Mouse (Mus musculus) CH12.LX (cell line): ENCODE results near the gene Fchsd2. TPM values are rescaled to one million over a fixed set of nuclear protein-coding genes. Genes with fewer than 3 reads are reported as not detected.

ENCODE experiments used
- DNase-seq: peaks from one replicate; pipeline ENCODE4 v3.0.0-alpha.2; 2013; ENCODE audit errors: extremely low read depth
- H3K27ac ChIP-seq: 2 replicates; pipeline ENCODE4 v1.5.1; 2012; ENCODE audit warnings: low read depth, mild to moderate bottlenecking, control low read depth, moderate library complexity; ENCODE audit not compliant: insufficient read depth
- H3K27me3 ChIP-seq: replicated peaks from 2 replicates; pipeline ENCODE3; 2012; ENCODE audit warnings: inconsistent platforms
- H3K36me3 ChIP-seq, 2 experiments: replicated peaks in 1 of 2; 2 replicates each; pipeline versions ENCODE3 to v1.6.1; 2012; ENCODE audit warnings: inconsistent platforms in 1 of 2, low read length in 1 of 2, mild to moderate bottlenecking in 1 of 2, mixed read lengths in 1 of 2, moderate library complexity in 1 of 2; ENCODE audit not compliant: control insufficient read depth in 1 of 2, insufficient read depth in 1 of 2
- H3K4me1 ChIP-seq, 2 experiments: 2 replicates each; pipeline ENCODE4 v1.6.1; 2012; ENCODE audit warnings: inconsistent platforms in 1 of 2, moderate library complexity in 1 of 2; ENCODE audit not compliant: insufficient read depth in 2 of 2, control insufficient read depth in 1 of 2
- H3K4me2 ChIP-seq: 2 replicates; pipeline ENCODE4 v1.6.1; 2012; ENCODE audit warnings: low read depth, mild to moderate bottlenecking, control low read depth; ENCODE audit not compliant: poor library complexity, insufficient read depth, severe bottlenecking
- H3K4me3 ChIP-seq, 3 experiments: fragments of 150-350 bp in 1 of 3; sonication (generic) in 1 of 3; replicated peaks in 1 of 3; 2 replicates each; pipeline versions ENCODE3 to v1.5.1; 2011 to 2012; ENCODE audit warnings: low read depth in 2 of 3, low read length in 2 of 3, mild to moderate bottlenecking in 2 of 3, moderate library complexity in 2 of 3, control low read depth in 1 of 3, improper control_type of control experiment in 1 of 3, inconsistent platforms in 1 of 3, mixed read lengths in 1 of 3; ENCODE audit not compliant: poor library complexity in 1 of 3
- H3K79me2 ChIP-seq: replicated peaks from 2 replicates; pipeline ENCODE4 v1.6.1; 2012; ENCODE audit warnings: mild to moderate bottlenecking, moderate library complexity; ENCODE audit not compliant: control insufficient read depth, poor library complexity, insufficient read depth, severe bottlenecking; ENCODE audit errors: extremely low read depth
- H3K9ac ChIP-seq: 2 replicates; pipeline ENCODE4 v1.6.1; 2012; ENCODE audit warnings: low read depth, mild to moderate bottlenecking, control low read depth, moderate library complexity; ENCODE audit not compliant: insufficient read depth
- H3K9me3 ChIP-seq: replicated peaks from 2 replicates; pipeline ENCODE3; 2012; ENCODE audit warnings: low read length, inconsistent platforms, mixed read lengths
- CHD1 ChIP-seq: IDR thresholded peaks from 2 replicates; pipeline ENCODE4 v1.6.1; 2012; ENCODE audit warnings: low read depth, low read length, improper control_type of control experiment, inconsistent platforms
- CHD2 ChIP-seq: IDR thresholded peaks from 2 replicates; pipeline ENCODE4 v1.6.1; 2011; ENCODE audit warnings: low read length, improper control_type of control experiment
- CTCF ChIP-seq, 2 experiments: IDR thresholded peaks in 1 of 2; conservative IDR thresholded peaks in 1 of 2; 2 replicates each; pipeline ENCODE4 v1.5.1; 2011 to 2012; ENCODE audit warnings: low read depth in 2 of 2, low read length in 2 of 2, improper control_type of control experiment in 1 of 2, inconsistent platforms in 1 of 2, mild to moderate bottlenecking in 1 of 2, moderate library complexity in 1 of 2
- E2F4 ChIP-seq: IDR thresholded peaks from 2 replicates; pipeline ENCODE4 v1.6.1; 2011; ENCODE audit warnings: low read depth, low read length, improper control_type of control experiment; ENCODE audit not compliant: insufficient replicate concordance
- ELF1 ChIP-seq: IDR thresholded peaks from 2 replicates; pipeline ENCODE4 v1.6.1; 2014; ENCODE audit warnings: low read depth, mild to moderate bottlenecking, inconsistent platforms, low read length, improper control_type of control experiment
- ETS1 ChIP-seq: conservative IDR thresholded peaks from 2 replicates; pipeline ENCODE4 v1.6.1; 2012; ENCODE audit warnings: low read depth, mild to moderate bottlenecking, inconsistent platforms, low read length, improper control_type of control experiment, moderate library complexity
- HCFC1 ChIP-seq: IDR thresholded peaks from 2 replicates; pipeline ENCODE4 v1.6.1; 2012; ENCODE audit warnings: low read depth, mild to moderate bottlenecking, inconsistent platforms, low read length, improper control_type of control experiment
- JUND ChIP-seq: conservative IDR thresholded peaks from 2 replicates; pipeline ENCODE4 v1.6.1; 2011; ENCODE audit warnings: low read depth, low read length, improper control_type of control experiment
- KAT2A ChIP-seq: IDR thresholded peaks from 2 replicates; pipeline ENCODE4 v1.6.1; 2012; ENCODE audit warnings: low read length, improper control_type of control experiment, inconsistent platforms; ENCODE audit not compliant: insufficient replicate concordance
- MAZ ChIP-seq: IDR thresholded peaks from 2 replicates; pipeline ENCODE4 v1.6.1; 2012; ENCODE audit warnings: low read depth, mild to moderate bottlenecking, inconsistent platforms, low read length, improper control_type of control experiment, moderate library complexity
- MXI1 ChIP-seq: IDR thresholded peaks from 2 replicates; pipeline ENCODE4 v1.6.1; 2011; ENCODE audit warnings: mild to moderate bottlenecking, low read depth, low read length, improper control_type of control experiment
- MYC ChIP-seq: IDR thresholded peaks from 2 replicates; pipeline ENCODE4 v1.6.1; 2011; ENCODE audit warnings: low read depth, mild to moderate bottlenecking, improper control_type of control experiment, low read length
- NELFE ChIP-seq: IDR thresholded peaks from 2 replicates; pipeline ENCODE4 v1.6.1; 2011; ENCODE audit warnings: low read depth, low read length, improper control_type of control experiment
- PAX5 ChIP-seq: IDR thresholded peaks from 2 replicates; pipeline ENCODE4 v1.6.1; 2012; ENCODE audit warnings: low read length, inconsistent platforms, mixed read lengths
- POLR2A ChIP-seq: IDR thresholded peaks from 2 replicates; pipeline ENCODE4 v1.6.1; 2011; ENCODE audit warnings: low read depth, mild to moderate bottlenecking, improper control_type of control experiment, low read length
- POLR2AphosphoS2 ChIP-seq: IDR thresholded peaks from 2 replicates; pipeline ENCODE4 v1.6.1; 2011; ENCODE audit warnings: low read depth, low read length, improper control_type of control experiment
- RAD21 ChIP-seq: IDR thresholded peaks from 2 replicates; pipeline ENCODE4 v1.6.1; 2011; ENCODE audit warnings: low read depth, mild to moderate bottlenecking, low read length, improper control_type of control experiment, moderate library complexity
- RCOR1 ChIP-seq: conservative IDR thresholded peaks from 2 replicates; pipeline ENCODE4 v1.6.1; 2012; ENCODE audit warnings: low read depth, mild to moderate bottlenecking, inconsistent platforms, low read length, improper control_type of control experiment
- SIN3A ChIP-seq: IDR thresholded peaks from 2 replicates; pipeline ENCODE4 v1.6.1; 2012; ENCODE audit warnings: low read length, improper control_type of control experiment, inconsistent platforms
- UBTF ChIP-seq: IDR thresholded peaks from 2 replicates; pipeline ENCODE4 v1.6.1; 2012; ENCODE audit warnings: low read depth, mild to moderate bottlenecking, inconsistent platforms, low read length, improper control_type of control experiment, moderate library complexity
- USF1 ChIP-seq: IDR thresholded peaks from 2 replicates; pipeline ENCODE4 v1.6.1; 2014; ENCODE audit warnings: low read depth, mild to moderate bottlenecking, inconsistent platforms, low read length, improper control_type of control experiment
- USF2 ChIP-seq: conservative IDR thresholded peaks from 2 replicates; pipeline ENCODE4 v1.6.1; 2011; ENCODE audit warnings: low read depth, low read length, improper control_type of control experiment
- ZKSCAN1 ChIP-seq: IDR thresholded peaks from 2 replicates; pipeline ENCODE4 v1.6.1; 2012; ENCODE audit warnings: low read depth, inconsistent platforms, low read length, improper control_type of control experiment, borderline replicate concordance
- ZMIZ1 ChIP-seq: IDR thresholded peaks from 2 replicates; pipeline ENCODE4 v1.6.1; 2012; ENCODE audit warnings: low read depth, mild to moderate bottlenecking, inconsistent platforms, low read length, improper control_type of control experiment
- dilution Hi-C: fragments of 300-500 bp; cut with MboI; formaldehyde crosslinking; loops from 2 replicates; pipeline ENCODE4 v1.14.3; 2020; ENCODE audit warnings: low sequenced_read_pairs; ENCODE audit not compliant: extremely low pct_unique_long_range_greater_than_20kb, extremely low pct_ligation_motif_present
- in situ Hi-C: fragments of 300-500 bp; cut with MboI; formaldehyde crosslinking; loops from 3 replicates; pipeline ENCODE4 v1.14.3; 2019; ENCODE audit warnings: low sequenced_read_pairs, low pct_ligation_motif_present, low pct_unique_long_range_greater_than_20kb, mixed read lengths
- polyA plus RNA-seq: library from polyadenylated mRNA; unstranded; fragments of >175 nt; gene quantifications from 2 replicates; pipeline ENCODE4 v1.2.1, GENCODE M21; 2012; ENCODE audit warnings: low read depth; ENCODE audit not compliant: insufficient read length
- total RNA-seq, 2 experiments: library from RNA; depleted of rRNA; stranded (reverse); fragments of 300-350 nt in 1 of 2; fragments of >200 nt in 1 of 2; gene quantifications; 2 replicates each; pipeline ENCODE4 v1.2.3; 2012 to 2014

Gene Fchsd2
- total and polyA plus RNA-seq, 3 experiments = 23.8 to 38.2 (median 25.5) TPM

GRCm38 (mm10) chr7:101062246-101062645, 30.4 kb upstream of the Fchsd2 start:
- no peak for TF ChIP-seq CTCF (conservative IDR thresholded peaks at IDR 0.05 in 1 of 2, IDR thresholded peaks at IDR 0.05 in 1 of 2; ENCODE audit: low read depth in 2 of 2, low read length in 2 of 2)
- no peak for TF ChIP-seq POLR2AphosphoS2
- no peak for TF ChIP-seq RAD21
- TF ChIP-seq ZKSCAN1 = no peak
- no peak for TF ChIP-seq USF1
- TF ChIP-seq CHD2 = no peak
- TF ChIP-seq UBTF = no peak
- no peak for TF ChIP-seq MAZ
- TF ChIP-seq E2F4 = no peak
- TF ChIP-seq POLR2A = no peak
- no peak for TF ChIP-seq USF2
- TF ChIP-seq NELFE = no peak
- no peak for TF ChIP-seq JUND
- no peak for TF ChIP-seq ELF1
- TF ChIP-seq ZMIZ1 = no peak
- no peak for TF ChIP-seq MYC
- Histone ChIP-seq H3K9me3 (no peaks in the 10 kb centered on the region), H3K27ac (no peak overlapping the region), H3K36me3 (no peaks in the 10 kb centered on the region), H3K27me3 (no peaks in the 10 kb centered on the region), H3K9ac (no peak overlapping the region), H3K4me2 (no peak overlapping the region), H3K4me3 (no peak overlapping the region), H3K79me2 (no peaks in the 10 kb centered on the region), H3K4me1 (peaks cover 44 to 95% of the 10 kb centered on the region in 2 experiments)
- dilution Hi-C loops (no loop called here), in situ Hi-C loops (loop anchor here (10.0 kb wide), 2 partner anchors 243 to 313 kb away; partner anchors contain the start of gene Atg16l2)
- DNase-seq = no peak

GRCm38 (mm10) chr7:101063523-101063922, 29.1 kb upstream of the Fchsd2 start:
- TF ChIP-seq ETS1 (no peak), PAX5 (no peak), MYC (no peak), CHD1 (no peak), CHD2 (no peak), USF2 (no peak), KAT2A (no peak), MXI1 (no peak), RCOR1 (no peak), HCFC1 (no peak), JUND (no peak), SIN3A (no peak)
- dilution Hi-C loops = no loop called here
- H3K9ac ChIP-seq = no peak overlapping the region
- H3K4me3 ChIP-seq = no peak overlapping the region
- no peaks in the 10 kb centered on the region for H3K27me3 ChIP-seq
- H3K4me2 ChIP-seq = no peak overlapping the region
- H3K79me2 ChIP-seq = no peaks in the 10 kb centered on the region
- no peaks in the 10 kb centered on the region for H3K9me3 ChIP-seq
- in situ Hi-C loops = loop anchor here (10.0 kb wide), 2 partner anchors 241 to 311 kb away; partner anchors contain the start of gene Atg16l2
- no peaks in the 10 kb centered on the region for H3K36me3 ChIP-seq
- H3K27ac ChIP-seq = no peak overlapping the region
- no peak for DNase-seq
- H3K4me1 ChIP-seq = peaks cover 46 to 95% of the 10 kb centered on the region in 2 experiments
